Mouse (Mus musculus): Measurements from ENCODE around the gene Mroh2a. TPM values are rescaled to one million over a fixed set of nuclear protein-coding genes. Genes with fewer than 3 reads are reported as not detected.

Gene Mroh2a
- polyA plus RNA-seq, 1 experiment from 2014 or later = 0.93 TPM

- H3K4me1 ChIP-seq (replicated peaks) = no peaks in the 10 kb centered on the region
- DNase-seq (ENCODE audit: low spot score) = peak; percentile 54
- H3K9me3 ChIP-seq = peaks cover 79% of the 10 kb centered on the region
- H3K27ac ChIP-seq = no peak overlapping the region
- H3K36me3 ChIP-seq = no peaks in the 10 kb centered on the region
- H3K4me3 ChIP-seq = no peak overlapping the region
- H3K27me3 ChIP-seq (ENCODE audit: insufficient read depth, poor library complexity, severe bottlenecking) = no peaks in the 10 kb centered on the region
- 43% methylated on average over 4 of the region's 4 CpGs for WGBS
Observed at GRCm38 (mm10) chr1:88289917-88290316, 63.1 kb downstream of the Mroh2a start.

GRCm38 (mm10) chr1:88290511-88290910, 63.7 kb downstream of the Mroh2a start:
- Histone ChIP-seq H3K27me3 (ENCODE audit: insufficient read depth, poor library complexity, severe bottlenecking) (no peaks in the 10 kb centered on the region), H3K27ac (no peak overlapping the region), H3K4me1 (replicated peaks) (no peaks in the 10 kb centered on the region), H3K4me3 (no peak overlapping the region), H3K36me3 (no peaks in the 10 kb centered on the region), H3K9me3 (peaks cover 76% of the 10 kb centered on the region)
- DNase-seq (ENCODE audit: low spot score) = no peak
- WGBS = 71% methylated on average over 1 of the region's 1 CpGs

- Histone ChIP-seq H3K4me1 (replicated peaks) (no peaks in the 10 kb centered on the region), H3K9me3 (peaks cover 76% of the 10 kb centered on the region), H3K36me3 (no peaks in the 10 kb centered on the region), H3K27me3 (ENCODE audit: insufficient read depth, poor library complexity, severe bottlenecking) (no peaks in the 10 kb centered on the region), H3K4me3 (no peak overlapping the region), H3K27ac (no peak overlapping the region)
- DNase-seq (ENCODE audit: low spot score) = peak; percentile 4
- WGBS = 64% methylated on average over 3 of the region's 3 CpGs
Observed at GRCm38 (mm10) chr1:88291409-88292005, 64.7 kb downstream of the Mroh2a start.

GRCm38 (mm10) chr1:88292057-88292456, 65.3 kb downstream of the Mroh2a start:
- WGBS = 56% methylated on average over 2 of the region's 2 CpGs
- DNase-seq (ENCODE audit: low spot score) = no peak
- Histone ChIP-seq H3K4me1 (replicated peaks) (no peaks in the 10 kb centered on the region), H3K4me3 (no peak overlapping the region), H3K9me3 (peaks cover 76% of the 10 kb centered on the region), H3K27ac (no peak overlapping the region), H3K27me3 (ENCODE audit: insufficient read depth, poor library complexity, severe bottlenecking) (no peaks in the 10 kb centered on the region), H3K36me3 (no peaks in the 10 kb centered on the region)

GRCm38 (mm10) chr1:88294650-88295049, 67.9 kb downstream of the Mroh2a start:
- Histone ChIP-seq H3K27ac (no peak overlapping the region), H3K27me3 (ENCODE audit: insufficient read depth, poor library complexity, severe bottlenecking) (no peaks in the 10 kb centered on the region), H3K9me3 (peaks cover 76% of the 10 kb centered on the region), H3K4me1 (replicated peaks) (no peaks in the 10 kb centered on the region), H3K36me3 (no peaks in the 10 kb centered on the region), H3K4me3 (no peak overlapping the region)
- peak; percentile 3 for DNase-seq (ENCODE audit: low spot score)
- WGBS = 19% methylated on average over 1 of the region's 1 CpGs

- no peaks in the 10 kb centered on the region for H3K27me3 ChIP-seq (ENCODE audit: insufficient read depth, poor library complexity, severe bottlenecking)
- H3K4me3 ChIP-seq = no peak overlapping the region
- 76% methylated on average over 4 of the region's 4 CpGs for WGBS
- peak; percentile 11 for DNase-seq (ENCODE audit: low spot score)
- no peak overlapping the region for H3K27ac ChIP-seq
- no peaks in the 10 kb centered on the region for H3K36me3 ChIP-seq
- H3K9me3 ChIP-seq = peaks cover 76% of the 10 kb centered on the region
- no peaks in the 10 kb centered on the region for H3K4me1 ChIP-seq (replicated peaks)
Observed at GRCm38 (mm10) chr1:88296171-88296920, 69.6 kb downstream of the Mroh2a start.

- no peaks in the 10 kb centered on the region for H3K4me1 ChIP-seq (replicated peaks)
- H3K27me3 ChIP-seq (ENCODE audit: insufficient read depth, poor library complexity, severe bottlenecking) = no peaks in the 10 kb centered on the region
- no peak overlapping the region for H3K27ac ChIP-seq
- H3K4me3 ChIP-seq = no peak overlapping the region
- H3K36me3 ChIP-seq = no peaks in the 10 kb centered on the region
- peak; percentile 7 for DNase-seq (ENCODE audit: low spot score)
- 69% methylated on average over 7 of the region's 7 CpGs for WGBS
- peaks cover 79% of the 10 kb centered on the region for H3K9me3 ChIP-seq
Observed at GRCm38 (mm10) chr1:88297480-88298258, 70.9 kb downstream of the Mroh2a start.

- H3K9me3 ChIP-seq = peaks cover 89% of the 10 kb centered on the region
- no peak for DNase-seq (ENCODE audit: low spot score)
- no peak overlapping the region for H3K4me3 ChIP-seq
- no peaks in the 10 kb centered on the region for H3K36me3 ChIP-seq
- WGBS = 63% methylated on average over 4 of the region's 4 CpGs
- no peaks in the 10 kb centered on the region for H3K27me3 ChIP-seq (ENCODE audit: insufficient read depth, poor library complexity, severe bottlenecking)
- no peaks in the 10 kb centered on the region for H3K4me1 ChIP-seq (replicated peaks)
- H3K27ac ChIP-seq = no peak overlapping the region
Observed at GRCm38 (mm10) chr1:88298686-88299528, 72.1 kb downstream of the Mroh2a start.

- H3K4me3 ChIP-seq = no peak overlapping the region
- 86% methylated on average over 2 of the region's 2 CpGs for WGBS
- DNase-seq (ENCODE audit: low spot score) = peak; percentile 3
- H3K9me3 ChIP-seq = peaks cover 92% of the 10 kb centered on the region
- no peaks in the 10 kb centered on the region for H3K4me1 ChIP-seq (replicated peaks)
- no peaks in the 10 kb centered on the region for H3K27me3 ChIP-seq (ENCODE audit: insufficient read depth, poor library complexity, severe bottlenecking)
- no peak overlapping the region for H3K27ac ChIP-seq
- no peaks in the 10 kb centered on the region for H3K36me3 ChIP-seq
Observed at GRCm38 (mm10) chr1:88299529-88299945, 72.8 kb downstream of the Mroh2a start.

GRCm38 (mm10) chr1:88300301-88301050, 73.7 kb downstream of the Mroh2a start:
- Histone ChIP-seq H3K27me3 (ENCODE audit: insufficient read depth, poor library complexity, severe bottlenecking) (no peaks in the 10 kb centered on the region), H3K4me3 (no peak overlapping the region), H3K9me3 (peaks cover 96% of the 10 kb centered on the region), H3K4me1 (replicated peaks) (no peaks in the 10 kb centered on the region), H3K27ac (no peak overlapping the region), H3K36me3 (no peaks in the 10 kb centered on the region)
- WGBS = 47% methylated on average over 5 of the region's 5 CpGs
- DNase-seq (ENCODE audit: low spot score) = no peak

- WGBS = 69% methylated on average over 9 of the region's 9 CpGs
- H3K36me3 ChIP-seq = no peaks in the 10 kb centered on the region
- no peaks in the 10 kb centered on the region for H3K4me1 ChIP-seq (replicated peaks)
- no peak overlapping the region for H3K27ac ChIP-seq
- no peak for DNase-seq (ENCODE audit: low spot score)
- H3K27me3 ChIP-seq (ENCODE audit: insufficient read depth, poor library complexity, severe bottlenecking) = no peaks in the 10 kb centered on the region
- peaks cover 96% of the 10 kb centered on the region for H3K9me3 ChIP-seq
- H3K4me3 ChIP-seq = no peak overlapping the region
Observed at GRCm38 (mm10) chr1:88301121-88302014, 74.6 kb downstream of the Mroh2a start.

Measured in hindbrain, embryonic 10.5 days (tissue).